Mouse (Mus musculus): Measurements from ENCODE around the gene Btnl4.

DNA sequence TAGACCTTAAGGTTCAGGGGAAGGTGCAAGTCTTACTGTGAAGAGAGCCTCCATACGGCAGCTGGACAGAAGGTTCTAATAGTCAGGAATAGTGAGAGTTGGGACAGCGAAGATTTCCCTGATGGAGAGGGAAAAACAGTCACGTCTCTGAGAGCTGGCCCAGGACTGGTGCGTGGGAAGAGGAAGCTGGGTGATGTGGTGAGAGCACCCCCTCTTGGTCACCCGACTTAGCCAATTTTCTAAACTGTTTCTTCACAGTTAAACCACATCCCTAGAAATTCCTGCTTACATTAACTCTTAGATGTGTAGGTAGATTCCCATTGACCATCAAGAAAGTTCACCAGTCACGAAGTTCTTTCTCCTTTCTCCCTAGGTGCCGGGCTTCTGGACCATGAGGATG is 57.1 kb downstream of the Btnl4 start:
- 0 out of 2 replicates have a peak, but pooled peaks have one; percentile 3 for TF ChIP-seq CTCF (IDR thresholded peaks at IDR 0.05; ENCODE audit: extremely low read depth, insufficient read depth, insufficient read length, insufficient replicate concordance)
- TF ChIP-seq POLR2A (IDR thresholded peaks at IDR 0.05; ENCODE audit: low read depth, low read length), result no peak
